Mouse (Mus musculus) fat pad, adult 2 months (tissue): ENCODE measurements around the gene Gm28043.
A peak's percentile ranks its signal among the peaks of the same experiment; 100 is the strongest.
"Not testable (repeated sequence)": the region's sequence is repeated elsewhere in the genome, so short reads cannot be mapped to it uniquely, and the experiment has no call there.

Experiments
- DNase-seq: peaks from one replicate; pipeline ENCODE4 v3.0.0-alpha.2; 2011; ENCODE audit warnings: low read depth, low spot score; ENCODE audit errors: extremely low read depth

Gm28043 gene

DNA sequence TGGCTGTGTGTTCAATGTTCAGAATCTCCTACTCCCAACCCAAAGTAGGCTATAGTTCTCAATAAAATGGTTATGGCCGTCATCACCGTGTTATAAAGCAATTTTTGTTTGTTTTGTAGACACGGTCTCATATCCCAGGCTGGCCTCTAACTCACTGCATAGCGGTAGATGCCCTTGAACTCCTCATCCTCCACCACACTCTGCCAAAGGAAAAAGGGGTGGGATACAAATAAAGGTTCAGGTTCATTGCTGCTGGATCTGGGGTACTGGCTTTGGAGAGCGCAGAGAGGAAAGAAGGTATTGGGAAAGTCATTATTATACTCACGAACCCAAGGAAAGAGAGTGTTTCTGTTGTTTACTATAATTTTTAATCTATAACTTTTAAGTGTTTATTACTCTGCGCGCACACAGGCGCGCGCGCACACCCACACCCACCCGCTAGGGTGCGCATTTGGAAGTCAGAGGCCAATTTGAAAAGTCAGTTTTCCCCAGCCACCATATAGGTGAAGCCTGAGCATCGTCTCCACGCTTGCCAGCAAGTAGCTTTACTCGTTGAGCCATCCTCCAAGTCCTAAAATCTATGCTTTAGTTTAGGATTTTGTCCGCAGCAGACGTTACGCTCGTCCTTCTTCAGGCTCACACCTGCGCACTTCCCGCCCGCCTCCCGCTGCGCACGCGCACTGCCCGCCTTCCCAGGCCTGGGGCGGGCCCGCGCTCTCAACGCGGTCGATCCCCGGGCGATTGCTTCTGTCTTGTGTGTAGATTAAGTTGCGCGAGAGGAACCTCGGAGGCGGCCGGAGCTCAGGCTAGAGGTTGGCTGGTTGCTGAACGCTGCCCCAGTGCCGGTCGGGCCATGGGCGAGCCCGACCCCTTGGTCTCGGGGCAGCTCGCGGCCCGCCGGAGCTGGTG lies at the start of gene Gm28043, which contains the start of gene Rnf8:
Gene Gm28043, plus strand, starts transcription at position 762 of the 909 bp plus-strand sequence.
Gene Rnf8, plus strand, starts transcription at position 676 of the 909 bp plus-strand sequence.
- DNase-seq, result peak; percentile 26

GRCm38 (mm10) chr17:29565521-29565920 lies 49.2 kb upstream of the Gm28043 start:
- DNase-seq, result no peak

DNA sequence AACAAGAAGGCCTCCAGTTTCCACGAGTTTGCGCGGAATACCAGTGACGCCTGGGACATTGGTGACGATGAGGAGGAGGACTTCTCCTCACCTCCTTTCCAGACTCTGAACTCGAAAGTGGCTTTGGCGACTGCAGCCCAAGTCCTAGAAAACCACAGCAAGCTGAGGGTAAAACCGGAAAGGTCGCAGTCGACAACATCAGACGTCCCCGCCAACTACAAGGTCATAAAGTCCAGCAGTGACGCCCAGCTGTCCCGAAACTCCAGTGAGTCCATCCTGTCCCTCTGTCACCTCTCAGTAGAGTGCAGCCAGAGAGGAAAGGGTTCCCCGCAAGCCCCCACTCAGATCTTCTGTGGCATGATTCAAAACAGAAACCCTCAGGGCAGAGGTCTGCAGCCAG lies 46.2 kb upstream of the Gm28043 start:
- no peak for DNase-seq

GRCm38 (mm10) chr17:29569831-29570230 lies 44.8 kb upstream of the Gm28043 start:
- no peak for DNase-seq

DNA sequence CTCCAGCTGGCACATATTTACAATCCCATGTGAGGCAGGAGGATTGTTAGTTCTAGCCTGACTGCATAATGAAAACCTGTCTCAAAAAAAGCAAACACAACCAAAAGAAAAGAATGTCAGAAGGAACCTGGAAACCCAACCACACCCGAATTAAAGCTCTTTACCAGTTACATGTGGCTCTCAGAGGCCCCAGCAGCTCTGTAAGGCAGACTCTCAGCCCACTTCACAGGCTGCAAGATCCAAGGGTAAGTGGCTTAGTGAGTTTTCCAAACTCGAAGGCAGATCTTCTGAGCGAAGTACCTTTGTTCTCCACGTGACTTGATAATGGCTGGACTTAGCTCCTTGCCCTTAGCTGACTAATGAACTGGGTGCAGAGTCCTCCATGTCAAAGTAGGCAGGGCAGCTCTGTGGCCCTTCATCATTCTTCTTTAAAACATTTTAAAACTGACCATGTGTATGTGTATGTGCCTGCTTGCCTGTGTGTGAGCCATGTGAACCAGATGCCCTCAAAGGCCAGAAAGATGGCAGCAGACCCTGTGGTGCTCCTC lies 35.0 kb upstream of the Gm28043 start:
- no peak for DNase-seq

DNA sequence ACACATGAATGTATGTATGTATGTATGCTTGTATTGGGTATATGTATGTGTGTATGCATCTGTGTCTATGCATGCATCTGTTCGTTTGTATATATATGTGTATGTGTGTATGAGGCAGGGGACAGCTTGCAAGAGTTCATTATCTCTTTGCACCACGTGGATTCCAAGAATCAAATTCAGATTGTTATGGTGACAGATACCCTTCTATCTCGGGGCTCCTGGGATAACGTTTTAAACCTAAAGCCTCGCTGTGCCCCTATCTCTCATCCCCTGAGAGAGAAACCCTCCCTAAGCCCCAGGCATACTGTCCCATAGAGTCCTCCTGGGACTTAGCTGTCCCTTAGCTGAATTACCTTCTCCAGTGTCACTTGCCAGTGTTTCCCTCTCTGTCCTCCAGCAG lies 31.1 kb upstream of the Gm28043 start:
- no peak for DNase-seq

DNA sequence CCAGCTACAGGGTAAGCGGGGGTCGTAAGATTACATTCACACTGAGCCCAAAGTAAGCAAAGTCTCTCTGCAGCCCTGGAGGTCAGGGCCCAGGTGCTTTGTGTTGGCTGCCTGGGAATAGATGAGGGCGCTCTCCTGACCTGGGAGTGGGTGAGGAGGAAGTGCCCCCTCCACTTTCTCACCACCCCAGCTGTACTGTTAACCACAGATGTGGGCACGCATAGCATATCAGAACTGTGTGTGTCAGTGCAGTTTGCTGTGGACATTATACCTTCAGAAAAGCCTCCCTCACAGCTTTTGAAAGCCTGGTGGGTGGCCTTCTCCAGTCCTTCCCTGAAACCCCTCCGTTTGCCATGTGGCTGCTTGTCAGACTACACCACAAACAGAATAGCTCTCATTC lies 30.4 kb upstream of the Gm28043 start:
- no peak for DNase-seq

- no peak for DNase-seq
Observed at GRCm38 (mm10) chr17:29584737-29585136, 29.9 kb upstream of the Gm28043 start.

DNA sequence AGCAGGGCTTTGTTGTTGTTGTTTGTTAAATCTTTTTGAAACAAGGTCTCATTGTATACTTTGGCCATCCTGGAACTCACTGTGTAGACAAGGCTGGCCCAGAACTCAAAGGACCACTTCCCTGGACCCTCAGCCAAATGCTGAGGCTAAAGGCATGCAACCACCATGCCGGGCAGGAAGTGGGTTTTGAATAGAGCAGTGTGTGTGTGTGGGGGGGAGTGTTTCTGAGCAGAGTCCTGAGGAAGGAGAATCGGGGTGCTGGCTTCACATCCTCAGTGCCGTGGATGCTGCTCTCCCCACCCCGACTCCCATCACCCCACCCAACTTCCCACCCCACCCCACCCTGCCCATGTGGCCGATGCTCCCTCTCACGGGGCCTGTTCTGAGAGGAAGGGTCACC lies 29.2 kb upstream of the Gm28043 start:
- DNase-seq, result no peak

- no peak for DNase-seq
Observed at GRCm38 (mm10) chr17:29586921-29587320, 27.8 kb upstream of the Gm28043 start.

- no peak for DNase-seq
Observed at GRCm38 (mm10) chr17:29589221-29589898, 25.3 kb upstream of the Gm28043 start.

DNA sequence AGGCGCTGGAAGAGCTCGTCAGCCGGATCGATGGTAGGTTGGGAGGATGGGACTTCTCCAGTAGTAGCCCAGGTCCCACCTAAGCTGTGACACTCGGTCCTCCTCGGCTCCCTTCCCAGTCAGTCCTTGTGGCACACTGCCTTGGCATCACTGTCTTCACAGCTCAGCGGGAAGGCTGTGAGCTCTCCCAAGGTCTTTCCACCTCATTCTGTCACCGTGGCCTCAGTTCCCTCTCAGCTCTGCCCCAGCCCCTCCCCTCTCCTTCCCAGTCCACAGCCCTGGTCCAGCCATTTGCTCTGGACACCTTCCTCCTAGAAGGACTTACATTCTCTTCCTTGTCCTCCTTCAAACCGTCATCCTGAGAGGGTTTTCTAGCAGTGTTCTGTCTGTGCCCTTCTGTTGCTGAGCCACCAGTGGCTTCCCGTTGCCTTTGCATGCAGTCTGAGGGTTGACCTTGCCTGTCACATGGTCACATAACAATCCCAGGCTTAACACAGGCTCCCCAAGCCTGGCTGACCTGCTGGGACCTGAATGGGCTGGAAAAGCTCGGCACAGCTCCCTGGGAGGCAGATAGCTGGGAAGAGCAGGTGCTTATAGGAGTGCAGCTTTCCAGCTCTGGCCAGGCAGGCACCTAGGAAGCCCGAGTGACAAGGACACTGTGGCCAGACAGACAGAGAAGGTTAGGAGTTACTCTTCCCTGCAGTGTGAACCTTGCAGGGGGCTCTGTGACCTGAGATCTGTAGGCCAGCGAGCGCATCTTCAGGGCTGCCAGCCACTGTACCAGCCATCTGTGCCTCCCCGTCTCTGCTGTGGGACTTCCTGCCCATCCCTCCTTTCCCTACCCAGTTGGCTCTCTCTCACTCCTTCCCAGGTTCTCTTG lies 18.5 kb upstream of the Gm28043 start:
- DNase-seq, result no peak

- DNase-seq, result no peak
Observed at GRCm38 (mm10) chr17:29596771-29597132, 17.9 kb upstream of the Gm28043 start.

DNA sequence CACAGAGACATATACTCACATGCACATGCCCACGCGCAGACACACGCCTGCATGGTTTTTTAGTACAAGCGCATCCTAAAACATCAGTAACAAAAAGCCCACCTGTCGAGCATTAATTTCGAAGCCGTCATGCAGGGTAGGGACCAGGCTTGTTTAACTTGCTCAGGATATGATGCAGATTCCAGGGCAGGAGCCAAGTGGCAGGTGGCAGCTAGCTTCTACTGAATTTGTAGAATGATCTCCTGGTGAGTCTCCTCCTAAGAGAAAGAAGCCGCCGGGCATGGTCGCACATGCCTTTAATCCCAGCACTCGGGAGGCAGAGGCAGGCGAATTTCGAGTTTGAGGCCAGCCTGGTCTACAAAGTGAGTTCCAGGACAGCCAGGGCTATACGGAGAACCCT lies 15.6 kb upstream of the Gm28043 start:
- DNase-seq, result no peak

- no peak for DNase-seq
Observed at GRCm38 (mm10) chr17:29599537-29599936, 15.1 kb upstream of the Gm28043 start.

GRCm38 (mm10) chr17:29601391-29601790 lies 13.3 kb upstream of the Gm28043 start:
- no peak for DNase-seq

- DNase-seq, result no peak
Observed at GRCm38 (mm10) chr17:29603283-29603682, 11.4 kb upstream of the Gm28043 start.

DNA sequence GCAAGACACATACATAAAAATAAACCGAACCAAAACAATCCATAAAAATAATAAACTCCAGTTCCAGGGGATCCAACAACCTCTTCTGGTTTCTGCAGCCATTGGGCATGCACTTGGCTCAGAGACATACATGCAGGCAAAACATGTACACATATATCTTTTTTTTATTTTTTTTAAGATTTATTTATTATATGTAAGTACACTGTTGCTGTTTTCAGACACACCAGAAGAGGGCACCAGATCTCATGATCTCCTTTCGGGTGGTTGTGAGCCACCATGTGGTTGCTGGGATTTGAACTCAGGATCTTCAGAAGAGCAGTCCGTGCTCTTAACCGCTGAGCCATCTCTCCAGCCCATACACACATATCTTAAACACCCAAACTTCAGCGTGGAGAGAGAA lies 1.2 kb upstream of the Gm28043 start:
- DNase-seq, result not testable (repeated sequence)

GRCm38 (mm10) chr17:29615024-29615551 lies 412 bp downstream of the Gm28043 start:
- no peak for DNase-seq

- DNase-seq, result no peak
Observed at GRCm38 (mm10) chr17:29615616-29616015, 940 bp downstream of the Gm28043 start.

- DNase-seq, result no peak
Observed at GRCm38 (mm10) chr17:29619231-29619630, 4.6 kb downstream of the Gm28043 start.
